Mouse (Mus musculus): ENCODE results near the gene Tex14. TPM values are rescaled to one million over a fixed set of nuclear protein-coding genes. Genes with fewer than 3 reads are reported as not detected.
"Not testable (repeated sequence)": the region's sequence is repeated elsewhere in the genome, so short reads cannot be mapped to it uniquely, and the experiment has no call there.

Gene Tex14
- total RNA-seq, 2 experiments from 2014 or later = 0.36 to 0.47 TPM

- no peak for DNase-seq (ENCODE audit: low spot score)
- intact Hi-C loops (cut with DNase I) = loop anchor here (10.0 kb wide), 1 partner anchor 171 kb away; the partner anchor contains the start of gene Mtmr4
These were observed 18.9 kb downstream of the Tex14 start for GRCm38 (mm10) chr11:87423551-87424325.

GRCm38 (mm10) chr11:87426121-87426449 lies 21.2 kb downstream of the Tex14 start:
- intact Hi-C loops (cut with DNase I) = loop anchor here (2.0 to 10.0 kb wide), 3 partner anchors 15 to 169 kb away; partner anchors contain the start of gene Mtmr4
- no peak for DNase-seq (ENCODE audit: low spot score)

GRCm38 (mm10) chr11:87426450-87427250 lies 21.8 kb downstream of the Tex14 start:
- intact Hi-C loops (cut with DNase I) = loop anchor here (2.0 to 10.0 kb wide), 3 partner anchors 14 to 168 kb away; partner anchors contain the start of gene Mtmr4
- peak; percentile 74 for DNase-seq (ENCODE audit: low spot score)

- intact Hi-C loops (cut with DNase I) = loop anchor here (2.0 to 10.0 kb wide), 3 partner anchors 13 to 167 kb away; partner anchors contain the start of gene Mtmr4
- DNase-seq (ENCODE audit: low spot score) = no peak
These were observed 22.6 kb downstream of the Tex14 start for GRCm38 (mm10) chr11:87427273-87428050.

GRCm38 (mm10) chr11:87428051-87428673 lies 23.3 kb downstream of the Tex14 start:
- DNase-seq (ENCODE audit: low spot score) = no peak
- intact Hi-C loops (cut with DNase I) = loop anchor here (5.0 to 10.0 kb wide), 2 partner anchors 44 to 167 kb away; partner anchors contain the start of gene Mtmr4

- DNase-seq (ENCODE audit: low spot score) = no peak
- intact Hi-C loops (cut with DNase I) = loop anchor here (5.0 to 10.0 kb wide), 2 partner anchors 43 to 165 kb away; partner anchors contain the start of gene Mtmr4
These were observed 24.5 kb downstream of the Tex14 start for GRCm38 (mm10) chr11:87429363-87429762.

- intact Hi-C loops (cut with DNase I) = loop anchor here (5.0 kb wide), 1 partner anchor 72 kb away; no protein-coding TSS in a partner anchor
- DNase-seq (ENCODE audit: low spot score) = no peak
These were observed 25.5 kb downstream of the Tex14 start for GRCm38 (mm10) chr11:87430374-87430773.

GRCm38 (mm10) chr11:87431813-87432212 lies 26.9 kb downstream of the Tex14 start:
- intact Hi-C loops (cut with DNase I) = loop anchor here (5.0 kb wide), 1 partner anchor 70 kb away; no protein-coding TSS in a partner anchor

GRCm38 (mm10) chr11:87432447-87432846 lies 27.6 kb downstream of the Tex14 start:
- intact Hi-C loops (cut with DNase I) = loop anchor here (5.0 kb wide), 1 partner anchor 70 kb away; no protein-coding TSS in a partner anchor

More at GRCm38 (mm10) chr11:87431813-87432212, 26.9 kb downstream of the Tex14 start:
- DNase-seq (ENCODE audit: low spot score) = not testable (repeated sequence)

GRCm38 (mm10) chr11:87432933-87433669 lies 28.2 kb downstream of the Tex14 start:
- intact Hi-C loops (cut with DNase I) = loop anchor here (5.0 kb wide), 1 partner anchor 69 kb away; no protein-coding TSS in a partner anchor
- DNase-seq (ENCODE audit: low spot score) = no peak

More at GRCm38 (mm10) chr11:87432447-87432846, 27.6 kb downstream of the Tex14 start:
- DNase-seq (ENCODE audit: low spot score) = no peak

- intact Hi-C loops (cut with DNase I); DNase-seq (ENCODE audit: low spot score): not testable (repeated sequence)
These were observed 30.2 kb downstream of the Tex14 start for GRCm38 (mm10) chr11:87435107-87435506.

- intact Hi-C loops (cut with DNase I) = no loop called here
- DNase-seq (ENCODE audit: low spot score) = no peak
These were observed 31.7 kb downstream of the Tex14 start for GRCm38 (mm10) chr11:87436326-87437232.

- DNase-seq (ENCODE audit: low spot score) = no peak
- intact Hi-C loops (cut with DNase I) = loop anchor here (2.0 kb wide), 1 partner anchor 13 kb away; no protein-coding TSS in a partner anchor
These were observed 35.0 kb downstream of the Tex14 start for GRCm38 (mm10) chr11:87439796-87440420.

GRCm38 (mm10) chr11:87442643-87443372 lies 37.9 kb downstream of the Tex14 start:
- intact Hi-C loops (cut with DNase I) = not testable (repeated sequence)
- peak; percentile 78 for DNase-seq (ENCODE audit: low spot score)

- intact Hi-C loops (cut with DNase I) = no loop called here
- no peak for DNase-seq (ENCODE audit: low spot score)
These were observed 38.6 kb downstream of the Tex14 start for GRCm38 (mm10) chr11:87443373-87443883.

- intact Hi-C loops (cut with DNase I) = not testable (repeated sequence)
These were observed 39.2 kb downstream of the Tex14 start for GRCm38 (mm10) chr11:87444056-87444455.

More at GRCm38 (mm10) chr11:87444056-87444455, 39.2 kb downstream of the Tex14 start:
- not testable (repeated sequence) for DNase-seq (ENCODE audit: low spot score)
